Mouse (Mus musculus): ENCODE results near the gene Ltn1. TPM values are rescaled to one million over a fixed set of nuclear protein-coding genes. Genes with fewer than 3 reads are reported as not detected.

The Ltn1 gene
- total RNA-seq, 2 experiments from 2014 or later, result 22.7 to 23.4 TPM

Other genes starting within 250 kb of the Ltn1 start
- gene N6amt1, start 78.4 kb downstream of the Ltn1 start, total RNA-seq (2021), result 10 to 100 TPM; 16.3 to 17.5 TPM
- 1 to 10 TPM; 5.8 TPM for gene Rwdd2b, start 8.0 kb upstream of the Ltn1 start, total RNA-seq (2021)
- 10 to 100 TPM; 34.6 to 46.0 TPM for gene Usp16, start 22.1 kb upstream of the Ltn1 start, total RNA-seq (2021)
- 100 to 1,000 TPM; 154 to 165 TPM for gene Cct8, start 63.3 kb upstream of the Ltn1 start, total RNA-seq (2021)
- gene Map3k7cl, start 120.7 kb upstream of the Ltn1 start, total RNA-seq (2021), result 1 to 10 TPM; 2.7 to 3.6 TPM

Data from heart, postnatal 14 days (tissue).